Mouse (Mus musculus): ENCODE results near the gene Mylpf. TPM values are rescaled to one million over a fixed set of nuclear protein-coding genes. Genes with fewer than 3 reads are reported as not detected.
A peak's percentile ranks its signal among the peaks of the same experiment; 100 is the strongest.
"Not testable (repeated sequence)": the region's sequence is repeated elsewhere in the genome, so short reads cannot be mapped to it uniquely, and the experiment has no call there.

The Mylpf gene
- polyA plus RNA-seq, 1 experiment from 2014 or later = 0.47 TPM

GRCm38 (mm10) chr7:127225147-127225995, 16.7 kb downstream of the Mylpf start:
- Histone ChIP-seq H3K79me2 (ENCODE audit: inconsistent target) (no peaks in the 10 kb centered on the region), H3K36me3 (ENCODE audit: inconsistent target) (no peaks in the 10 kb centered on the region), H3K27ac (no peak overlapping the region), H3K4me3 (ENCODE audit: inconsistent target) (no peak overlapping the region)
- WGBS (ENCODE audit: missing documents) = 90% methylated on average over 11 of the region's 11 CpGs

DNA sequence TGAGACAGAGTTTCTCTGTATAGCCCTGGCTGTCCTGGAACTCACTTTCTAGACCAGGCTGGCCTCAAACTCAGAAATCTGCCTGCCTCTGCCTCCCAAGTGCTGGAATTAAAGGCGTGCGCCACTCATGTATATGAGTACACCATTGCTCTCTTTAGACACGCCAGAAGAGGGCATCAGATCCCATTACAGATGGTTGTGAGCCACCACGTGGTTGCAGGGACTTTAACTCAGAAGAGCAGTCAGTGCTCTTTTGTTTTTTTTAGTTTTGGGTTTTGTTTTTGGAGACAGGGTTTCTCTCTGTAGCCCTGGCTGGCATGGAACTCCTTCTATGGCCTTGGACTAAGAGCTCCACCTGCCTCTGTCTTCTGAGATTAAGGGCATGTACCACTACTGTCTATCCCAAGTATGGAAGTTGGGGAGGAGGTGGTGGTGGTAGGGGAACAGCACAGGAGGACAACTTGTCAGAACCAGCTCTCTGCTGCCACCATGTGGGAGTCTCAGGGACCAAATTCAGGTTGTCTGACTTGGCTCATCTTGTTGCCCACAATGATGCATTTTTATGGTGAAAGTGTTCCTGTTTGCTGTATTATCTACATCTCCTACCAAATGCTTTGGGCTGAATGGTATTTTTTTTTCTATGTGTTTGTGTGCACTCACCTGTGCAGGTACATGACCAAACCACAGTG, 20.1 kb downstream of the Mylpf start:
- 44% methylated on average over 4 of the region's 4 CpGs for WGBS (ENCODE audit: missing documents)
- no peak overlapping the region for H3K4me3 ChIP-seq (ENCODE audit: inconsistent target)
- no peak overlapping the region for H3K27ac ChIP-seq
- peaks cover 21% of the 10 kb centered on the region for H3K79me2 ChIP-seq (ENCODE audit: inconsistent target)
- no peaks in the 10 kb centered on the region for H3K36me3 ChIP-seq (ENCODE audit: inconsistent target)

- no peak overlapping the region for H3K27ac ChIP-seq
- 56% methylated on average over 3 of the region's 3 CpGs for WGBS (ENCODE audit: missing documents)
- H3K36me3 ChIP-seq (ENCODE audit: inconsistent target) = peaks cover 13% of the 10 kb centered on the region; the same call in 1 of the 2 replicates
- H3K4me3 ChIP-seq (ENCODE audit: inconsistent target) = no peak overlapping the region
- peaks cover 31% of the 10 kb centered on the region for H3K79me2 ChIP-seq (ENCODE audit: inconsistent target)
These were observed 22.7 kb downstream of the Mylpf start for GRCm38 (mm10) chr7:127231376-127231775.

- Histone ChIP-seq H3K27ac (peak overlapping the region; percentile 61), H3K4me3 (ENCODE audit: inconsistent target) (peak overlapping the region; percentile 90)
- WGBS (ENCODE audit: missing documents) = 5% methylated on average over 13 of the region's 20 CpGs
These were observed 23.3 kb downstream of the Mylpf start for GRCm38 (mm10) chr7:127231826-127232621.

DNA sequence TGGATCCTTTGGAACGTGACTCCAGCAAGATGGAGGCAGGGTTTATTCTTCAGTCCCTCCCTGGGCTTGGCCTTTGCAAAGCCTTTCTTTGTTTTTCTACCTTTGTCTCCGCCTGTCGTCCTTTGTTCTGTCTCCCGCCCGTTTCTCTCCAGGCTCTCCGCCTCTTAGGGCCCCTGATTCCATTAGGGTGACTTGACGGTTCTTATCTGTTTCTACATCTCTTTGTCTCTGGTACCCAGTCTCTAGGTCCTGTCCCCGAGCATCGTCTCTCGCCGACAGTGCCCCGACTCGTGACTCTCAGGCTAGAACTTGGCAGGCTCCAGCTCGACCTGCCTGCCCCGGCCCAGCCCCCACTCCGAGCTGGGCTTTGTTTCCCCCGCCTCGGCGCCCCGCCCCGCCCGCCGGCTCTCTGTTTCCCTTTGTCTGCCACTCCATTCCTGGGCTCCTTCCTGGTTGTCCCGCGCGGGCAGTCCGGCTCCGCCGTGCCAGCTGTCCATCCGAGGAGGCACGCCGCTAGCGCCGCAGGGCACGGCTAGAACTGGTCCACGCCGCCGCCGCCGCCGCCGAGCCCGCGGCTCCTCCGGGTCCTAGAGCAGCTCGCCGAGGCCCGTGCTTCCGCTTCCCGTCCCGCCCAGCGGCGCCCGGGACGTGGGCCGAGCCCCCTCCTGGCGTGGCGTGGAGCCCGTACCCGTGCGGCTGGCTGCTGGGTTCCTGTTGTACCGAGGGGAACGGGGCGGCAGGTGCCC, 24.1 kb downstream of the Mylpf start, which contains the start of the genes Zfp553 and Sept1:
Zfp553 (plus strand) TSS at position 440 of the 746 bp plus-strand sequence.
Sept1 (minus strand) TSS at position 509 of the 746 bp plus-strand sequence.
- peak within 1 kb of the TSS; percentile 61 for H3K27ac ChIP-seq
- WGBS (ENCODE audit: missing documents) = under 1% methylated on average over 63 of the region's 64 CpGs
- H3K79me2 ChIP-seq (ENCODE audit: inconsistent target) = peaks cover 31% of the 10 kb centered on the region
- H3K4me3 ChIP-seq (ENCODE audit: inconsistent target) = peak within 1 kb of the TSS; percentile 90
- peaks cover 20% of the 10 kb centered on the region; the same call in 1 of the 2 replicates for H3K36me3 ChIP-seq (ENCODE audit: inconsistent target)

More at GRCm38 (mm10) chr7:127231826-127232621, 23.3 kb downstream of the Mylpf start:
- peaks cover 31% of the 10 kb centered on the region for H3K79me2 ChIP-seq (ENCODE audit: inconsistent target)
- H3K36me3 ChIP-seq (ENCODE audit: inconsistent target) = peaks cover 19% of the 10 kb centered on the region; the same call in 1 of the 2 replicates

GRCm38 (mm10) chr7:127233368-127233749, 24.7 kb downstream of the Mylpf start:
- H3K36me3 ChIP-seq (ENCODE audit: inconsistent target) = peaks cover 20% of the 10 kb centered on the region; the same call in 1 of the 2 replicates
- peak overlapping the region; percentile 83 for H3K4me3 ChIP-seq (ENCODE audit: inconsistent target)
- H3K79me2 ChIP-seq (ENCODE audit: inconsistent target) = peaks cover 31% of the 10 kb centered on the region
- H3K27ac ChIP-seq = no peak overlapping the region
- 0% methylated on average over 27 of the region's 27 CpGs for WGBS (ENCODE audit: missing documents)

DNA sequence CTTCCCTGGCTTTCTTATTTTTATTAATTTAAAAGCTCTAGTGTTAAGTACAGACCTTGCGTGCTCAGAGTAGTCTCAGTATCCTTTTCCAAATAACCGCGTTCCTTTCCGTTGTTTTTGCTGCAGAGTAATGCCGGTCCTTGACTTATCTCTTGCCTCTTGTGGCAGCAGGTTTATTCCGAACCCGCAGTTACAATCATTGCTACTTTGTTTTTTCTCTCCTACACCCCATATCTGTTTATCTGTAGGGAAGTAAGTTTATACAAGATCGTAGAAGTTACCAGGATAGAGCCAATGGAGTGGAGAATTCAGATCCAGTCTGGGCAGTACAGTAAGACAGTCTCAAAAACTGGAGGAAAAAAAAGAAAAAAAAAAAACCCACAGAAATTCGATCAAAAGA, 25.1 kb downstream of the Mylpf start:
- 11% methylated on average over 9 of the region's 9 CpGs for WGBS (ENCODE audit: missing documents)
- Histone ChIP-seq H3K4me3 (ENCODE audit: inconsistent target) (peak overlapping the region; percentile 83), H3K79me2 (ENCODE audit: inconsistent target) (peaks cover 31% of the 10 kb centered on the region), H3K27ac (no peak overlapping the region), H3K36me3 (ENCODE audit: inconsistent target) (peaks cover 20% of the 10 kb centered on the region; the same call in 1 of the 2 replicates)

DNA sequence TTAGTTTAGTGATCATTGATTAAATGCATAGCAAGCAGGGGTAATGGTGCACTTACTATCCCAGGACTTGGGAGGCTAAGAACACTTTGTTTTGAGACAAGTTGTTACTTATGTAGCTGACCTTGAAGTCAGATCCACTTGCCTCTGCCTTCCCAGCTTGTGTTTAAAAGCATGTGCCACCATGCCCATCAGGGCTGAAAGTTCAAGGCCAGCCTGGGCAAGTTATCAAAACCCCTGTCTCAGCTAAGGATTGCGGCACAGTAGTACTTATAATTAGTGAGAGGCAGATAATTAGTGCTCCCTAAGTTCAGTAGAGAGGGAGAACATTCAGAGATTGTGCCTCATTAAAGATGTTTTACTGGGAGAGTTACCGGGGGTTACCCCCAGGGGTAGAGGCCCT, 26.1 kb downstream of the Mylpf start:
- Histone ChIP-seq H3K79me2 (ENCODE audit: inconsistent target) (peaks cover 31% of the 10 kb centered on the region), H3K27ac (no peak overlapping the region), H3K4me3 (ENCODE audit: inconsistent target) (no peak overlapping the region), H3K36me3 (ENCODE audit: inconsistent target) (peaks cover 20% of the 10 kb centered on the region; the same call in 1 of the 2 replicates)
- 100% methylated on average over 2 of the region's 2 CpGs for WGBS (ENCODE audit: missing documents)

DNA sequence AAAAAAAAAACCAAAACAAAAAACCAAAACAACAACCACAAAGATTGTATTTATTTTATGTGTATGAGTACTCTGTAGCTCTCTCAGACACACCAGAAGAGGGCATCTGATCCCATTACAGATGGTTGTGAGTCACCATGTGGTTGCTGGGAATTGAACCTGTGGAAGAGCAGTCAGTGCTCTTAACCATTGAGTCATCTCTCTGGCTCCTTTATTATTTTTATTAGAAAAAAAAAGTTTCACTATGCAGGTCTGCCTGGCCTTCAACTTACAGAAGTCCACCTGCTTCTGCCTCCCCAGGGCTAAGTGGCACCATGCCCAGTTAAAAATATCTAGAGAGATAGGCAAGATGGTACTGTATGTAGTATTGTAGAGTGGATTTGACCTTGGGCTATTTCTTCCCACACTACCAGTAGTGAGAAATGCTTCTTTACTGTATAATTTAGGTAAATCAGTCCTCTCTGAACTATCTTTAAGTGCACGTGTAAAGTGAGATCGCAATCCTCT, 34.7 kb downstream of the Mylpf start:
- Histone ChIP-seq H3K79me2 (ENCODE audit: inconsistent target) (peaks cover 7% of the 10 kb centered on the region; the same call in 1 of the 2 replicates), H3K36me3 (ENCODE audit: inconsistent target) (no peaks in the 10 kb centered on the region), H3K4me3 (ENCODE audit: inconsistent target) (peak overlapping the region; percentile 20; the same call in 1 of the 2 replicates), H3K27ac (no peak overlapping the region)
- 70% methylated on average over 2 of the region's 2 CpGs for WGBS (ENCODE audit: missing documents)

GRCm38 (mm10) chr7:127243870-127244657, 35.4 kb downstream of the Mylpf start, which contains the start of gene Zfp771:
TSS of gene Zfp771 (plus strand) at chr7:127244274.
- 4% methylated on average over 55 of the region's 56 CpGs for WGBS (ENCODE audit: missing documents)

DNA sequence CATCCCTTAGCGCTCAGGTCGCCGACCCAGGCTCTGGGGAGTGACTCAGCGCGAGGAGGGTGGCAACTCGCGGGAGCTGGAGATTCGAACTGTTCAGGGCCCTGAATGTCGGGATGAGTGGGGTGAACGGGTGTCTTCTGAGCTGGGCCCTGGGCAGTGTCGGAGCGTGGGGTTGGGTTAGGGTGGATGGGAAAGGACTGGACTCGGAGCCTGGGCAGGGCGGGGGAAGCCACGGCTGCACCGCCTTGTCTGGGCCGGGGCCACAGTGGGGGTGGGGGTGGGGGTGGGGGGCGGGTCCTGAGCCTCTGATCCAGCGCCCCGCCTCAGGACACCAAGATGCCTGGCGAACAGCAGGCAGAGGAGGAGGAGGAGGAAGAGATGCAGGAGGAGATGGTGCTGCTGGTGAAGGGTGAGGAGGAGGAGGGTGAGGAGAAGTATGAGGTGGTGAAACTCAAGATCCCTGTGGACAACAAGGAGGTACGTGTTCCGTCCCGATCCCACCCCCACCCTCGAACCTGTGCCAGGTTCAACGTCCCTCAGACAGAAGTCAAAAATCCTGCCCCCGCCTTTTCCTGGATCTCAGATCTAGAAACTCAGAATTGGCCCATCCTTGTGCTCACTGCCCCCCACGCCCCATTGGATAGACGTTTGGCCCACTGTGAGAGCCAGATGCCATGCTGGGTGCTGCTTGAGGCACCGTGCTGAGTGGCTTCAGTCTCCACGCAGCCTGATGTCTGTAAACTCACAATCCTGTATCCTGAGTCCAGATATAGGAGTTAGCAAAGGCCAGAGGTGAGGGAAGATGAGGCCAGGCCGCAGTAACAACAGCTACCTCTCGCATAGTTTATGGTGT, 36.2 kb downstream of the Mylpf start:
- Histone ChIP-seq H3K36me3 (ENCODE audit: inconsistent target) (no peaks in the 10 kb centered on the region), H3K27ac (peak overlapping the region; percentile 44), H3K4me3 (ENCODE audit: inconsistent target) (peak overlapping the region; percentile 50), H3K79me2 (ENCODE audit: inconsistent target) (peaks cover 7% of the 10 kb centered on the region; the same call in 1 of the 2 replicates)
- 22% methylated on average over 23 of the region's 33 CpGs for WGBS (ENCODE audit: missing documents)

More at GRCm38 (mm10) chr7:127243870-127244657, 35.4 kb downstream of the Mylpf start, which contains the start of gene Zfp771:
- Histone ChIP-seq H3K36me3 (ENCODE audit: inconsistent target) (no peaks in the 10 kb centered on the region), H3K4me3 (ENCODE audit: inconsistent target) (peak within 1 kb of the TSS; percentile 50), H3K79me2 (ENCODE audit: inconsistent target) (peaks cover 7% of the 10 kb centered on the region; the same call in 1 of the 2 replicates), H3K27ac (peak within 1 kb of the TSS; percentile 44)

- H3K4me3 ChIP-seq (ENCODE audit: inconsistent target); H3K36me3 ChIP-seq (ENCODE audit: inconsistent target); H3K27ac ChIP-seq; H3K79me2 ChIP-seq (ENCODE audit: inconsistent target): not testable (repeated sequence)
- WGBS (ENCODE audit: missing documents) = 93% methylated on average over 8 of the region's 8 CpGs
These were observed 41.8 kb downstream of the Mylpf start for GRCm38 (mm10) chr7:127250511-127250910.

Measured in macrophage (primary cell).